Mouse (Mus musculus) ES-CJ7 (cell line): ENCODE results near the gene March10.

ENCODE experiments used
- DNase-seq: peaks from one replicate; pipeline ENCODE4 v3.0.0; 2011; ENCODE audit warnings: low read depth, low spot score

March10 gene

DNA sequence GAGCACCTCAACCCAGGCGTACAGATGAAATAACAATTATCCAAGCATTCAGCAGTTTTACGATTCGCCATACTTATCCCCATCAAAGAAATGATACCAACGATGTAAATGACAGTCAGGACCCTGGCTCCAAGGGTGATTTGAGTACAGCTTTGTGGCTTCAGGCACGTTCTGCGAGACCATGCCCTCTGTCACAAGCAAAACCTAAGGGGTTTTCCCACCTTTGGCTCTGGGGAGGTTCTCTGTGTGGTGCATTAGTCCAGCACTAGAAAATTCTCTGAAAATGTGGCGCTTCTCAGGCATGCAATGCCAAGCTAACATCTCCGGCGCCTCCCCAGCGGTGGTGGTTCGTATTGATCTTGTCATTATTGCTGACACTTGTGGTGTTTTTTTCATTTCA lies 47.1 kb downstream of the March10 start:
- no peak for DNase-seq

GRCm38 (mm10) chr11:105407846-105408441 lies 48.6 kb downstream of the March10 start:
- DNase-seq = no peak

GRCm38 (mm10) chr11:105402355-105402754 lies 54.2 kb downstream of the March10 start:
- peak; percentile 5 for DNase-seq

DNA sequence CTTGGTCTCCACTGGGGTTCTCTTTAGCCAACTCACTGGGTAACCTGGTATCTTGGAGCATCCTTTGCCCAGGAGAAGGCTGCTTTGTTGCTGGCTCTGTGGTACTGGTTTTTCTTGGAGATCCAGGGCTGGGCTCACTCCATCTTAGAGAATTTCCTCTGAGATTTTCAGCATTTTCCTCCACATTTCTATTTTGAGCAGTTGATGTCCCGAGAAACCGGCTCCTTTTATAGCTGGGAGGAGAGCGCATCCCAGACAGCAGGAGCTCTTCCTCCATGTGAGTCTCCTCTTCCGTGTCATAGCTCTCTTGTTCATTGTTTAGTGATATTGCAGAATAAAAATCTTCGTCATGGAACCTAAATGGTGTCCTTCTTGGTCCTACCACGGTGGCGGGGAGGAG lies 66.2 kb downstream of the March10 start:
- no peak for DNase-seq

- no peak for DNase-seq
Measured at GRCm38 (mm10) chr11:105388636-105389035, 67.9 kb downstream of the March10 start.

DNA sequence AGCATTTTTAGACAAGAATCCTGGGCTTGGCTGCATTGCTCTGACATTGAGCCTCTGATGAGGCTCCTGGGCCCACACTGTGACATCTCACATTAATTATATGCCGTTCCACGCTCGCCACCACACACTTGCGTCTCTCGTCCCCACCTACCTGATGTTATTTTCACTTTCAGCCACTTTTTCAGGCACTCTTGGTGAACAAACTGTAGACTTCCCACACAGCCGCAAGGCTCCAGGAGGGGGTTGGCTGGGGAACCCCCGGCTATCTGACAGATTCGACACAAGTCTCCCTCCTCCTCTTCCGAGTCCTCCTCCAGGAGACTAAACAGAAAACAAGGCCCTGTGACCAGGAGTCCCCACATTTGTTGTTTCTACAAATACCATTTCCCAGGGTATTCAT lies 71.3 kb downstream of the March10 start:
- DNase-seq = no peak

- DNase-seq = no peak
Measured at GRCm38 (mm10) chr11:105375821-105376235, 80.7 kb downstream of the March10 start.

DNA sequence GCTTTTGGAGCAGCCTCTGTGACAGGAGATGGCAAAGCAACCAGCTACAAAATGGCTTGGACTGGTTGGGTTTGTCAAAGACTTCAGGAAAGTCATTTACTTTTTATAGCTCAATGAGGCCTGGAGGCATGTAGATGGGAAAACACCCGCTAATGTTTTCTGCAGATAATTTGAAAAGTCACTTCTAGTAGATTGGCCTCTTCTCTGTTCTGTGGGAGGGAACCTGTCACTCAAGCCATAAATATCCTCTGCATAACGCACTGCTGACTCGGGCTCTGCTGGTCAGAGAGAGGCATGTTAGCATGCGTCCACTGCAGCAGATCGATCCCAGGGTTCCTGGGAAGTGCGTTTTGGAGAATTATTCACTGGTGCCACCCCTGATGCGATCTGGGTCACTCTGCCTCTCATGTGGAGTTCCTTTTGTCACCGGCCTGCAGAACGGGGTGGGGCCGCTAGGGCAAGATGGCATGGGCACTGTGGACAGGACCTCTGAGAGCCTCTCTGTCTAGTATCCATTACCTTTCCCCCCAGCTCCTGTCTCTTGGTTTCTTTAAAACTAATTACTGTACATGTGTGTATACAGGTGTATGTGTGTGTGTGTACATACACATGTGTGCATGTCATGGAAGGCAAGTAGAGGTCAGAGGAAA lies 81.9 kb downstream of the March10 start:
- DNase-seq = no peak

GRCm38 (mm10) chr11:105373881-105374280 lies 82.7 kb downstream of the March10 start:
- no peak for DNase-seq

GRCm38 (mm10) chr11:105371818-105372217 lies 84.7 kb downstream of the March10 start:
- DNase-seq = no peak

GRCm38 (mm10) chr11:105369526-105370386 lies 86.8 kb downstream of the March10 start:
- DNase-seq = no peak

GRCm38 (mm10) chr11:105368833-105369232 lies 87.7 kb downstream of the March10 start:
- no peak for DNase-seq

GRCm38 (mm10) chr11:105367163-105367562 lies 89.4 kb downstream of the March10 start:
- no peak for DNase-seq

GRCm38 (mm10) chr11:105366051-105366450 lies 90.5 kb downstream of the March10 start:
- no peak for DNase-seq

DNA sequence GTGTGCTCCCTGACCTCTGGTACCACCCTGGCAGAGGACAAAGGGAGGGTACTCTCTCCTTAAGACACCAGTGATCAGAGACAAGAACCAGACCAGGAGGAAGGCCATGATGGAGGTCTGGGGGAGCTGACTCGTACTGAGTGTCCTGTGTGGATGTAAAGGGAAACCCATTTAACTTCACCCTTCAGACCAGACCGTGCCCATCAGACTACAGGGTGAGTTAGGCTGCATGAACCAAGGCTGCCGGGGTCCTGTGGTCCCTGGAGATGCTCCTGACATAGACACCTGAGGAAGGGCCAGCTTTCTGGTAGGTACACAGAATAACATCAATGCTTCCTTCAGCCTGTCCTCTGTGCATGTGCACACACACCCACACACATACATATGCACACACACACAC lies 90.9 kb downstream of the March10 start:
- no peak for DNase-seq

- DNase-seq = no peak
Measured at GRCm38 (mm10) chr11:105364386-105365065, 92.0 kb downstream of the March10 start.

GRCm38 (mm10) chr11:105363598-105364385 lies 92.7 kb downstream of the March10 start:
- DNase-seq = peak; percentile 29

DNA sequence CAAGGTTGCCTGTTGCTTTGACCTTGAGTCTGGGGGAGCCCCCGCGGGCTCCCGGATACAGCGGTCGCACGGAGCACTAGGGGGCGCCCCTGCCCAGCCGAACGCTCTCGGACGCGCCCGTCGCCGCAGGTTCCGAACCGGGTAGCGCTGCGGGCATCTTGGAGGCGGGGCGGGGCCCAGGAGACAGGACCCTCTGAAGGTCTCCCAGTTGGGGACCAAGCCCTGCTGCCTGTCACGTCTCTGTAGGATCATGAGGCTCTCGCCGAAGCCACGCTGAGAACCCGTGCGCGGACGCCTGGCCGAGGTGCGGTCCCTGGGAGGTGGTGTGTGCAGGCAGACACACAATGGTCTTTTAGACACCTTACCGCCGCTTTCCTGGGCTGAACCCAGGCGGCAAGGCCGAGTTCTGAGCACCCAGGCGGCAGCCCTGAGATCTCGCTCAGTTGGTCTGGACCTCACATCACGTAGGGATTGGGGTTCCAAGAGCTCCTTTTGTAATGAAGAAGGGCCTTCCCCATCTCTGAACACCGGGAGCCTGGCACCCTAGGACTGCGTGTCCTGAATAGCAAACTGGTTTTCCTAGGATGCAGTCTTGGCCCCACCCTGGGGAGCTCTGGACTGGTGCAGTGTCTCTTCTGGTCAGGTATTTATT lies 93.5 kb downstream of the March10 start:
- peak; percentile 59 for DNase-seq

DNA sequence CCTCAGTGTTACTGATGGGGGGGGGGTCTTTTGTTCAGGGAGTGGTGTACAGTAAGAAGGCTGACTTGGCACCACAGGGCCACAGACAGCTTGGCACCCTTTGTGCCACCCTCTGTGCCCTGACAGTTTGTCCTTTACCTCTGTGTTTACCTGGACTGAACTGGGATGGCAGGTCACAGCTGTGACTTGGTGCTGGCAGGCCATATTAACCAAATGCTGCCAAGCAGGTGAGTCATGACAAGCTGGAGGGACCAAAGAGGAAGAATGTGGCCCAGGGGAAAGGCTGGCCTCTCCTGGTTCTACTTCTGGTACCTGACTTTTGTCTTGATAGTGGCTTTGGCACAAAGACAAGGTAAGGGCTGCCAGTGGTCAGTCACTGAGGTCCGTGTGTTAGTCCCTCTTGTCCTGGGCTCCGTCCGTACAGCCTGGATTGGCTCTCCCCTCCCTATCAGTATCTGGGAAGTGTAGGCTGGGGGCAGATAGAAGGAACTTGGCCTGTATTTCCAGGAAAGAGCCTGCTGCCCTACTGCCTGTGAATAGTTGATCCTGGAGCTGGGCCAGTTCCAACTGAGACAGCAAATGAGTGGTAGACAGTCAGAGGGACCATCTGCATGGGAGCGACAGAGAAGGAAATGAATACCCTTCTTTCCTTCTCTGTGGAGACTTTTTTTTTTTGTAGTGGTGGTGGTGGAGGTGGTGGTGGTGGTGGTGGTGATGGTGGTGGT lies 94.3 kb downstream of the March10 start:
- no peak for DNase-seq

GRCm38 (mm10) chr11:105356301-105356700 lies 100.2 kb downstream of the March10 start:
- no peak for DNase-seq
